Mouse (Mus musculus) adrenal gland, postnatal 36 days (tissue): ENCODE results near the gene Ino80e. TPM values are rescaled to one million over a fixed set of nuclear protein-coding genes. Genes with fewer than 3 reads are reported as not detected.

Source experiments
- DNase-seq, 2 experiments: peaks; one replicate each; pipeline ENCODE4 v3.0.0; 2021; ENCODE audit warnings: mixed read lengths in 1 of 2
- total RNA-seq, 2 experiments: library from RNA; stranded (reverse); gene quantifications; 2 replicates each; pipeline ENCODE4 v1.2.3; 2021

Gene Ino80e
- total RNA-seq, 2 experiments from 2014 or later, result 39.7 to 45.0 TPM

- DNase-seq, result no peak
Observed at GRCm38 (mm10) chr7:126815726-126816222, 46.4 kb downstream of the Ino80e start.

DNA sequence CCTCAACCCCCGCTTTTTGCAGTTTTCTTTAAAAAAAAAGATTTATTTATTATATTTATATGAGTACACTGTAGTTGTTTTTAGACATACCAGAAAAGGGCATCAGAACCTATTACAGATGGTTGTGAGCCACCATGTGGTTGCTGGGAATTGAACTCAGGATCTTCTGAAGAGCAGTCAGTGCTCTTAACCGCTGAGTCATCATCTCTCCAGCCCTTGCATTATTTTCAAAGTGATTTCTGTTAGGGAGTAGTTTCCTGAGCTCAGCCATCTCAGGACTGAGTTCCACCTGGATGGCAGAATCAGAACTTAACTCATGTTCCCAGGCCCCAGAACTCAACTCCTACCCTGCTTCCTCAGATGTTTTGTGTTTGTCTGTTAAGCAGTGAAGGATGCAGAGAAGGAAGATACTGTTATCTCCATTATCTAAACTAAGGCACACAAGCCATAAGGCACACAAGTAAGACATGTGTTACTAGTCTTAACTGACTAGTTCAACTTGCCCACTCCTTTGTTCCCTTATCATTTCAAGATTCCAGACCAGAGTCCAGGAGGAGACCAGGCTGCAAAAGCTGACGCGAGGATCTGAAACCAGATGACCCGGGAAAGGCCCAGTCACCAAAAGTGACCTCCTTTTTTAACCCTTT is 52.3 kb downstream of the Ino80e start:
- DNase-seq, result no peak

DNA sequence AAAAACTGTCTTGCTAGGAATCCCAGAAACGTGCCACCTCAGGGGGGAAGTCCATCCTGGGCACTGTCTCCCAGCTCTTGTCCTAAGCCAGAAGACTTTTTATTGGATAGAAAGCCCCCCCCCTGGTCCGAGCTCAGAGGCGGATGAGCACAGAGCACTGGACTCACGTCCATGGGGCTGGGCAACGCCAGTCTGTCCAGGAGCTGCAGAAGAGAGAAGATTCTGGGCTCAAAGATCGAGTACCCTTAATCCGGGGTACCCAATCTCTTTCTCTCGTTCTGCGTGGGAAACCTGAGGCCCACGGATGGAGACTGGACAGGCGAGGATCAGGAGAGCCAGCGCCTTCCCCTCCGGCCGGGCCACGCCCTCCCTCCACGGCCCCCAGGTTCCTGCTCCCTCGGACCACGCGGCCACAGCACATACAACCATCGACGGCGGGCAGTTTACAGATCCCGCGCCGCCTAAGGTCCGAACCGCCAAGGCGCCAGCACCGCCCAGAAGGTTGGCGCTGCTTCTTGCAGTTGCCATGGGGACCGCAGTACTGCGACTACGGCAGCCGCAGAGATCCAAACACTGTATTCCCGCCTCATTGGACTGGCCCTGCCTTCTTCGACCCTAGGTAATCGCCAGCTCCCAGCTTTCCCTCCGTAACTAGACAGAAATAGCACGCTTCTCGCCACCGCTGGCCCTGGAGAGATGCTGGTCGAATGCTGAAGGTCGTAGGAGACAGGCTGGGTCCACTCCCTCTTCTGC is 53.3 kb downstream of the Ino80e start:
- peak; percentile 92 to 93 for DNase-seq

DNA sequence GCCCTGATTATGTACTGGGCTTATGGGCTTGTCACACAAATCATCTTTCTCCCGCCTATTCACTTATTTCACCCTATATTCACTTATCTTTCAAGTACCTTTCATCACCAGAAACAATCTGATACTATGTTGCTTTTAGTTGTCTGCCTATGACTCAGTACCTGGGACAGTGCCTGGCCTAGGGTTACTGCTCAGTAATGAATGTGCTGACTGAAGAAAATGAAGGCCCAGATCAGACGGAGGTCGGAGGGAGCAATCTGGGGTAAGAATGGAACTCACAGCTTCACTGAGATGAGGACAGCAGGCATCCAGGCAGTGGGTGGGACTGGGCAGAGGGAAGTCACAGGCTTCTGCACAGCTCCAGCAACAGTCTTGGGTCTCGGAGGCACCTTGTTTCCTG is 54.8 kb downstream of the Ino80e start:
- DNase-seq, result peak; percentile 60 to 64

DNA sequence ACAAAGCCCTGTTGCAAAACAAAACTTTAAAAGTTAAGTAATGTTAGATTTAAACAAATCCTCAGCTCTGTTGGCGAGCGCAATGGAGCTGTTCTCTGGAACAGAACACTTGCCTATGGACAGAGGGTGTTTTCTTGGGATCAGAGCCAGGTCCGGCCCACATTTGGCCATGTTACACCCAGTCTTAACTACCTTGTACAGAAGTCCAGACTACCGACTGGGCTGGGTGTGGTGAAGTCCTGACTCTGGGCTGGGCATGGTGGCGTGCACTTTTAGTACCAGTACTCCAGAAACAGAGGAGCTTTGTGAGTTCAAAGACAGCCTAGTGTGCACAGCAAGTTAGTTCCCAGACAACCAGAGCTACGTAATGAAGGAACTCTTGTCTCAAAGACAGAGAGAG is 55.2 kb downstream of the Ino80e start:
- DNase-seq, result peak in 1 of 2 experiments; percentile 50

DNA sequence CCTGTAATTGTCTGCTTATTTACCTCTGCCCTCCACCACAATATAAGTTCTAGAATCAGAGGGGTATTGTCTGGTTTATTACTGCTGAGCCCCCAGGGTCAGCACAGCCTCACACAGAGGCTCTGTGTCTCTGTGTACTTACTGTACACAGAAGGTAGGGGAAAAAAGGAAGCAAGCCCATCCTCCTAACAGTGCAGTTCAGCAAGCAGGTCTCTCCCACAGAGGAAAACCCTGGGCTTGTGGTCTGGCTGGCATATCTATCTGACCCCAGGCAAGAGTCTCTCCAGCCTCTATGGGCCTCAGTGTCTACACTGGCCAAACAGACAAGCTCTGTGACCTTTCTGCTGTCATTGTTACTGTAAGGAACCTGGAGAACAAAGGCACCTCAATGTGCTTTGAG is 58.4 kb downstream of the Ino80e start:
- no peak for DNase-seq

DNA sequence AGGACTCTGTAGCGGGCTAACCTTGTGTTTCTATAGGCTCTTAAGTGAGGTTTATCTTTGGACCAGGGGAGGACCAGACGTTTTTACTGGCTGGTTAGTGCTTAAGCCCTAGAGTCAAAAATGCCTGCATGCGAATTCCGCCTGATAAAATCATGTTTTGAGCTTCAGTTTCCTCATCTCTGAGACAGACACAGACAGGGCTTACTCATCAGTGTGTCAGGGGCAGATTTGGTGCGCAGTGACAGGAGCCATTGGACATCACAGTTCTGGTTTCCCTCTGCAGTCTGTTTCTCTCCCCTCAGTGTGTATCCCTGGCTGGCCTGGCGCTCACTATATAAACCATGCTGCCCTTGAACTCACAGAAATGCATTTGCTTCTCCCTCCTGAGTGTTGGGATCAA is 59.0 kb downstream of the Ino80e start:
- DNase-seq, result peak; percentile 48 to 50

GRCm38 (mm10) chr7:126802134-126802889 is 59.9 kb downstream of the Ino80e start:
- DNase-seq, result peak; percentile 64 to 70

GRCm38 (mm10) chr7:126801057-126801422 is 61.1 kb downstream of the Ino80e start:
- no peak for DNase-seq

Other genes starting within 250 kb of the Ino80e start
- 10 to 100 TPM; 20.8 to 27.0 TPM for gene Nupr1, start 231.5 kb downstream of the Ino80e start, total RNA-seq
- 10 to 100 TPM; 39.0 to 41.7 TPM for gene Sgf29, start 213.1 kb downstream of the Ino80e start, total RNA-seq
- gene Sult1a1, start 185.9 kb downstream of the Ino80e start, total RNA-seq, result 10 to 100 TPM; 34.1 to 52.7 TPM
- 10 to 100 TPM; 94.8 to 98.1 TPM for gene Bola2, start 167.0 kb downstream of the Ino80e start, total RNA-seq
- gene Slx1b, start 166.6 kb downstream of the Ino80e start, total RNA-seq, result 10 to 100 TPM in 1 of 2 experiments, 1 to 10 TPM in 1; 8.7 to 14.8 TPM
- gene Coro1a, start 154.6 kb downstream of the Ino80e start, total RNA-seq, result 10 to 100 TPM; 10.1 to 11.6 TPM
- 100 to 1,000 TPM; 129 to 150 TPM for gene Mapk3, start 102.8 kb downstream of the Ino80e start, total RNA-seq
- 1 to 10 TPM; 1.3 to 4.7 TPM for gene Gdpd3, start 96.0 kb downstream of the Ino80e start, total RNA-seq
- 100 to 1,000 TPM in 1 of 2 experiments, 10 to 100 TPM in 1; 88.9 to 157 TPM for gene Ypel3, start 85.4 kb downstream of the Ino80e start, total RNA-seq
- gene Tbx6, start 80.9 kb downstream of the Ino80e start, total RNA-seq, result under 1 TPM; 0.46 to 0.70 TPM
- 10 to 100 TPM; 81.0 to 86.5 TPM for gene Ppp4c, start 69.9 kb downstream of the Ino80e start, total RNA-seq
- 10 to 100 TPM; 15.3 to 21.2 TPM for gene Fam57b, start 64.7 kb downstream of the Ino80e start, total RNA-seq
- not detected for gene 4930451I11Rik, start 30.7 kb downstream of the Ino80e start, total RNA-seq
- gene Doc2a, start 15.0 kb downstream of the Ino80e start, total RNA-seq, result under 1 TPM; 0.43 to 0.50 TPM
- gene Hirip3, start 405 bp downstream of the Ino80e start, total RNA-seq, result 10 to 100 TPM; 14.5 to 16.0 TPM
- gene Taok2, start 22.3 kb upstream of the Ino80e start, total RNA-seq, result 10 to 100 TPM; 54.9 to 81.3 TPM
- gene Tmem219, start 60.5 kb upstream of the Ino80e start, total RNA-seq, result 10 to 100 TPM; 27.3 to 32.4 TPM
- 10 to 100 TPM; 23.7 to 31.9 TPM for gene Kctd13, start 66.5 kb upstream of the Ino80e start, total RNA-seq
- gene Asphd1, start 87.2 kb upstream of the Ino80e start, total RNA-seq, result 1 to 10 TPM; 1.6 to 2.4 TPM
- gene Sez6l2, start 88.2 kb upstream of the Ino80e start, total RNA-seq, result 100 to 1,000 TPM in 1 of 2 experiments, 10 to 100 TPM in 1; 47.1 to 108 TPM
- gene Cdipt, start 113.5 kb upstream of the Ino80e start, total RNA-seq, result 10 to 100 TPM; 85.1 to 93.1 TPM
- under 1 TPM; 0.60 to 0.69 TPM for gene Cdiptos, start 113.7 kb upstream of the Ino80e start, total RNA-seq
- gene Mvp, start 152.2 kb upstream of the Ino80e start, total RNA-seq, result 100 to 1,000 TPM; 102 to 129 TPM
- 1 to 10 TPM in 1 of 2 experiments, not detected in 1; 3.0 TPM for gene Pagr1b, start 154.1 kb upstream of the Ino80e start, total RNA-seq
- gene Pagr1a, start 155.0 kb upstream of the Ino80e start, total RNA-seq, result 10 to 100 TPM in 1 of 2 experiments, 1 to 10 TPM in 1; 4.4 to 15.1 TPM
- gene Gm42742, start 158.7 kb upstream of the Ino80e start, total RNA-seq, result 10 to 100 TPM; 28.9 to 29.6 TPM
- 1 to 10 TPM; 1.9 to 2.9 TPM for gene Prrt2, start 158.8 kb upstream of the Ino80e start, total RNA-seq
- 100 to 1,000 TPM; 120 to 126 TPM for gene Maz, start 164.7 kb upstream of the Ino80e start, total RNA-seq
- gene Kif22, start 180.1 kb upstream of the Ino80e start, total RNA-seq, result 1 to 10 TPM; 5.7 to 6.8 TPM
- not detected for gene Zg16, start 225.0 kb upstream of the Ino80e start, total RNA-seq
- 1 to 10 TPM in 1 of 2 experiments, under 1 TPM in 1; 0.89 to 1.1 TPM for gene AI467606, start 229.0 kb upstream of the Ino80e start, total RNA-seq